Mouse (Mus musculus) stomach, embryonic 15.5 days (tissue): ENCODE results near the gene Cldn13. TPM values are rescaled to one million over a fixed set of nuclear protein-coding genes. Genes with fewer than 3 reads are reported as not detected.
"Not testable (repeated sequence)": the region's sequence is repeated elsewhere in the genome, so short reads cannot be mapped to it uniquely, and the experiment has no call there.

Experiments
- ATAC-seq: fragments of 200-750 bp; cut with Nextera tagmentation; 2 replicates; pipeline ENCODE4 v1.8.0; 2017; ENCODE audit warnings: low read depth, moderate number of reproducible peaks, moderate TSS enrichment; ENCODE audit not compliant: insufficient read depth, low FRiP score
- H3K27ac ChIP-seq: fragments of 300-500 bp; sonication (generic); 2 replicates; pipeline ENCODE4 v1.5.1; 2015; ENCODE audit warnings: mild to moderate bottlenecking, inconsistent platforms
- H3K27me3 ChIP-seq: fragments of 300-500 bp; sonication (generic); replicated peaks from 2 replicates; pipeline ENCODE4 v1.6.1; 2015; ENCODE audit warnings: inconsistent platforms
- H3K36me3 ChIP-seq: fragments of 300-500 bp; sonication (generic); 2 replicates; pipeline ENCODE4 v1.6.1; 2015; ENCODE audit warnings: inconsistent platforms
- H3K4me1 ChIP-seq: fragments of 300-500 bp; sonication (generic); 2 replicates; pipeline ENCODE4 v1.6.1; 2015; ENCODE audit warnings: inconsistent platforms
- H3K4me2 ChIP-seq: fragments of 300-500 bp; sonication (generic); 2 replicates; pipeline ENCODE4 v1.6.1; 2015; ENCODE audit warnings: mild to moderate bottlenecking, inconsistent platforms
- H3K4me3 ChIP-seq: fragments of 300-500 bp; sonication (generic); replicated peaks from 2 replicates; pipeline ENCODE4 v1.5.1; 2015; ENCODE audit warnings: inconsistent platforms
- H3K9ac ChIP-seq: fragments of 300-500 bp; sonication (generic); 2 replicates; pipeline ENCODE4 v1.6.1; 2015; ENCODE audit warnings: inconsistent platforms
- H3K9me3 ChIP-seq: fragments of 300-500 bp; sonication (generic); 2 replicates; pipeline ENCODE4 v1.6.1; 2016; ENCODE audit warnings: inconsistent platforms
- WGBS: fragments of 180-500 bp; shearing (Covaris S2); methylation state at CpG from one replicate; pipeline ENCODE4 v1.1.7; 2015; 5-methylcytosine and 5-hydroxymethylcytosine counted together
- polyA plus RNA-seq: library from polyadenylated mRNA; unstranded; fragments of >200 nt; fragmentation: Nextera tagmentation; extraction: Ambion mirVana; gene quantifications from 2 replicates; pipeline ENCODE4 v1.2.1, GENCODE M21; 2015

Cldn13 gene
- polyA plus RNA-seq = 7.9 and 22.3 TPM in 2 replicates

DNA sequence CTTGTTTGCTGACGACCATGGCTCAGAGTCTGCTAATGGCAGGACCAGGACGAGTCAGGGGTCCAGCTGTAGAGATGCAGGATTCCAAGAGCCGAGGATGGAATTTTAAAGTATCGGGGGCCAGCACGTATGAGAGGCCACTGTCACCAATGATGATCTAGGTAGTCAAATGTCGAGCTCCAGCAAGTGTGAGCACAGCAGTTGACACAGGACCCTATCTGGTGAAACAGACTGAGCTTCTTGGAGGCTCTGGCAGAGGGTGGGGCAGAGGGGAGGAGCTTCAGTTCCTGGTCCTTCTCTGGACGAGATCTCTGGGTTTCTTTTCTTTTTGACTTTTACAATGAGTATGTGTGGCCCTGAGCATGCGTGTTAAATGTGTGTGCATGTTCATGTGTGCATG lies at the start of gene Cldn13:
TSS of gene Cldn13 (minus strand) at position 216 of the 400 bp plus-strand sequence.
- peak within 1 kb of the TSS; percentile 3; the same call in 1 of the 2 replicates for H3K4me3 ChIP-seq
- H3K27me3 ChIP-seq = no peaks in the 10 kb centered on the region
- H3K27ac ChIP-seq = no peak within 1 kb of the TSS
- 79% methylated on average over 8 of the region's 8 CpGs for WGBS
- H3K9me3 ChIP-seq = no peaks in the 10 kb centered on the region
- no peak within 1 kb of the TSS for H3K4me2 ChIP-seq
- no peak within 1 kb of the TSS for H3K9ac ChIP-seq
- ATAC-seq = peak; percentile 45; the same call in 1 of the 2 replicates
- no peaks in the 10 kb centered on the region for H3K36me3 ChIP-seq
- no peaks in the 10 kb centered on the region for H3K4me1 ChIP-seq

DNA sequence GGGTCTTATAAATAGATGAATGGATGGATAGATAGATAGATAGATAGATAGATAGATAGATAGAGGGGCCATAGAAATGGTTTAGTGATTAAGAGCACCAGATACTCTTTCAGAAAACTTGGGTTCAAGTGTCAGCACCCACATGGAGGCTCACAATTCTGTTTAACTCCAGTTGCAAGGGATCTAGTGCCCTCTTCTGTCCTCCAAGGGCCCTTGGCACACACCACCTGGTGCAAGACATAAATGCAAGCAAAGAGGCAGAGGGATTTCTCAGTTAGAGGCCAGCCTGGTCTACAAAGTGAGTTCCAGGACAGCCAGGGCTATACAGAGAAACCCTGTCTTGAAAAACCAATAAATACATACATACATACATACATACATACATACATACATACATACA lies 49.3 kb upstream of the Cldn13 start:
- peaks cover 26% of the 10 kb centered on the region for H3K4me1 ChIP-seq
- not testable (repeated sequence) for ATAC-seq, H3K27me3 ChIP-seq

DNA sequence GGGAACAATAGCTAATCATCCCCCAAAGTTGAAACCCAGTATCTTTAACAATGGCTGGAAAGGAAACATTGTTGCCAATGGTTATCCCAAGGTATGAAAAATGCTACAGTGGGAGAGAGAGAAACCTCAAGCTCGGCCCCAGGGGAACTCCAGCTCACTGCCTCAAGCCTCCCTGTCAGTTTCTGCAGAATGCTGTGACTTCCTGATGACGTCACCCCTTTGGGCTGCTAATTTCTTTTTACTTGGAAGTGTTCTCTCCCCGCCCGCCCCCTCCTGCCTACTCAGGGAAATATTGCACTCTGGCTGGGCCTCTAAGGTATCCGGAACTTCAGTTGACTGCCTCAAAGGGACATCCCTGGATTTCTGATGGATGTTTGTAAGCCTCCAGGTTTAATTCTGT lies 48.2 kb upstream of the Cldn13 start:
- no peak overlapping the region for H3K4me3 ChIP-seq
- no peak for ATAC-seq
- H3K27ac ChIP-seq = no peak overlapping the region
- no peaks in the 10 kb centered on the region for H3K36me3 ChIP-seq
- 32% methylated on average over 5 of the region's 5 CpGs for WGBS
- H3K9ac ChIP-seq = no peak overlapping the region
- no peaks in the 10 kb centered on the region for H3K27me3 ChIP-seq
- no peaks in the 10 kb centered on the region for H3K9me3 ChIP-seq
- peaks cover 26% of the 10 kb centered on the region for H3K4me1 ChIP-seq
- no peak overlapping the region for H3K4me2 ChIP-seq

More for the DNA sequence above, 49.3 kb upstream of the Cldn13 start:
- not testable (repeated sequence) for H3K4me2 ChIP-seq, H3K9me3 ChIP-seq, H3K27ac ChIP-seq, H3K36me3 ChIP-seq, H3K9ac ChIP-seq, H3K4me3 ChIP-seq

DNA sequence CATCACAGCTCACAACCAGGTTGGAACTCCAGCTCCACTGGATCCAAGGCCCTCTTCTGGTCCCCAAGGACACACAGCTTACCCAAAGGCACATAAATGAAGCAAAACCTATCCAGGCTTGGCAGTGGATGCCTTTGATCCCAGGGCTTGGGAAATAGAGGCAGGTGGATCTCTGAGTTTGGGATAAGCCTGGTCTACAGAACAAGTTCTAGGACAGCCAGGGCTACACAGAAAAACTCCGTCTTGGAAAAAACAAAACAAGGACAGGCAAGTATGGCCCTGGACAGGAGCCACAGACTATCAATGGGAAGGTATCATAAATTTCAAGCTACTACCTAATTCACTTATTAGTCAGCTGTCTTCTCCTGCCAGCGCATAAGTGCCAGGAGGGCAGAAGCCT lies 46.2 kb upstream of the Cldn13 start:
- Histone ChIP-seq H3K27me3 (no peaks in the 10 kb centered on the region), H3K4me2 (no peak overlapping the region), H3K27ac (no peak overlapping the region), H3K36me3 (no peaks in the 10 kb centered on the region), H3K9me3 (no peaks in the 10 kb centered on the region), H3K9ac (no peak overlapping the region), H3K4me3 (no peak overlapping the region), H3K4me1 (peaks cover 14% of the 10 kb centered on the region)
- ATAC-seq = no peak
- 89% methylated on average over 2 of the region's 2 CpGs for WGBS

DNA sequence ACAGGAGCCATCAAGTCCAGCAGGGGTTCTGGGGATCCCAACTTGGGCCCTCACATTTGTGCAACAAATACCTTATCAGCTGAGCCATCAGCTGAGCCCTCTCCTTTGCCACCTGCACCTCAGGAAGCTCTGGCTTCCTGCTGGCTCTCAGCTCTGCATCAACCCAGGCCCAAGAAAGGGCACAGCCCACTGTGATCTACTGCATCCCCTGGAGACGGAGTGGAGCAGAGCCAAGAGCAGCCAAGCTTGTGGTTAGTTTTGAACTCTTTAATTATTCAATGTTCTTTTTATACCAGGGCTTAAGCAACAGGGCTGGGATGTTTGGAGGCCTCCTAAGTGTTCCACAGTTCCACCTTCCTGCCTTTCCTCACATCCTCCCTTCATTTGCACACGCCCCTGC lies 45.1 kb upstream of the Cldn13 start:
- ATAC-seq = no peak
- peaks cover 5% of the 10 kb centered on the region; the same call in 1 of the 2 replicates for H3K4me1 ChIP-seq
- no peak overlapping the region for H3K4me3 ChIP-seq
- H3K36me3 ChIP-seq = no peaks in the 10 kb centered on the region
- H3K9ac ChIP-seq = no peak overlapping the region
- no peak overlapping the region for H3K4me2 ChIP-seq
- 55% methylated on average over 2 of the region's 2 CpGs for WGBS
- no peak overlapping the region for H3K27ac ChIP-seq
- H3K27me3 ChIP-seq = no peaks in the 10 kb centered on the region
- no peaks in the 10 kb centered on the region for H3K9me3 ChIP-seq

DNA sequence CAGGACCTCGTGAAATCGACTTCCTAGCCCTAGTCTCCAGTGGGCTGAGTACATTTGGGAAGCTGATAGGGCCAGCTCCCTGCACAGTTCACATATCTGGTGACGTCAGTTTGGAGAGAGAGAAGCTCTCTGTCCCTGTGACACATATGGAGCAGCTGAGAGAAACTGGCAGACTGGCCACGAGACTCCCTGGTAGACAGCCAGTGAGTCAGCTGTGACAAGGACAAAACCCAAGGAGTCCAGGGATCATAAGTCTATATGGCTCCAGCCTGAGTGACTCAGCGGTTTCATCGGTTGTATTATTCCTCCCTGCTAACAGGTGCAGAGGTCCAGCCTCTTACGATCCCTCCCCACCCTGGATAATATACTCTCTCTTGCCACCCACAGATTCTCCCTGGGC lies 43.8 kb upstream of the Cldn13 start:
- 62% methylated on average over 7 of the region's 7 CpGs for WGBS
- Histone ChIP-seq H3K4me3 (no peak overlapping the region), H3K27me3 (no peaks in the 10 kb centered on the region), H3K9me3 (no peaks in the 10 kb centered on the region), H3K27ac (no peak overlapping the region), H3K36me3 (no peaks in the 10 kb centered on the region), H3K9ac (no peak overlapping the region), H3K4me2 (no peak overlapping the region), H3K4me1 (peaks cover 5% of the 10 kb centered on the region; the same call in 1 of the 2 replicates)
- peak; percentile 67 for ATAC-seq

DNA sequence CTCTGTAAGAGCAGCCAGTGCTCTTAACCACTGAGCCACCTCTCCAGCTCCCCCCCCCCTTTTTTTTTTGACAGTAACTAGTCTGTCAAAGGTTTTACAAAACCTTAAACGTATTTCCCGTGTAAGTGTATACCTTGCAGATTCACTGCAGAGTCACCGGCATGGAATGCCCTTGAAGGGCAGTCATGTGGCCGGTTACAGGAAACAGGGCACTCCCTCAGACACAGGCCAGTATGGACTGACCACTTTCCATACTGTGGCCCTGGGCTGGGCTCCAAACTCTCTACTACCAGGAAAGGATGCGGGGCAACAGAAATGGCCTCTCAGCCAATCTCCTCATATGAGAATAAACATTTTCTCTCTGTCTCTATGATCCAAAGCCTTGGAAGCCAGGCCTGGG lies 40.2 kb upstream of the Cldn13 start:
- Histone ChIP-seq H3K27ac (no peak overlapping the region), H3K9me3 (no peaks in the 10 kb centered on the region), H3K4me1 (peaks cover 9% of the 10 kb centered on the region), H3K4me3 (no peak overlapping the region), H3K4me2 (no peak overlapping the region), H3K9ac (no peak overlapping the region), H3K36me3 (no peaks in the 10 kb centered on the region), H3K27me3 (no peaks in the 10 kb centered on the region)
- ATAC-seq = no peak
- 64% methylated on average over 5 of the region's 5 CpGs for WGBS

DNA sequence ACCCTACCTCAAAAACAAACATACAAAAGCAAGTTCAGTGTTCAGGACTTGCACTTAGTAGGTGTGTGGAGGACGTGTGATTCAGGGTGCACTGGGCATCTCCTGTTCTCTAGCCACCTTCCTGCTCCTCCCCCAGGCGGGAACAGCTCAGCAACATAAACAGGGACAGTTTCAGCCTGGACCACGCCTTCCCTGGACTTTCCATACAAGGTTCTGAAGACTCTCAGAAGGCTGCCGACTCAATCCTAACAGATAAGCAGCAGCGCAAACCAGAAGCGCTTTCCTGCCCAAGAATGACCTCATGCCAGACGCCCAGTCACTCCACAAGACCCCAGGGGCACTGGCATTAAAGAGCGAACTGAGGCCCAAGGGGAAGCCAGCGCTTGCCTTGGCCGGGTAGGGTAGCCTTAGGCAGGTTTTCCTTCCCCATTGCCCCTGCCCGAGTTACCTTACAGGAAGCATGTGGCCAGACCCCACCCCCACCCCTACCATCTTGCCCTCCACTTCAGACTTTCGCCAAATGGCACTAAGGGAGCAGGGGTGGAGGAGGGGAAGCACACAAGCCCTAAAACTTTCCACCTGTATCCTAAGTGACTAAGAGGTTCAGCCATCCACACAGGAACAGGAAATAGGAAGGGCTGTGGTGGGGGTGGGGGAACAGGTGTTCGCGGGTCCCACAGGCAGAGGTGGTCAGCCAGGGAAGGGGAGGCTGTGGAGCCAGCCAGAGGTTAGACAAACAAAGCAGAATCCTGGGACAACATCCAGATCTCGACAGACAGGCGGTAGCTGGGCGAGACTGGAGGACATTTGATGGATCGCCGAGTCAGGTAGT lies 35.9 kb upstream of the Cldn13 start:
- no peaks in the 10 kb centered on the region for H3K36me3 ChIP-seq
- H3K9ac ChIP-seq = no peak overlapping the region
- peak overlapping the region; percentile 81 for H3K27ac ChIP-seq
- WGBS = 6% methylated on average over 19 of the region's 19 CpGs
- 0 out of 2 replicates have a peak overlapping the region, but pooled peaks have one; percentile 1 for H3K4me3 ChIP-seq
- no peaks in the 10 kb centered on the region for H3K9me3 ChIP-seq
- ATAC-seq = peak; percentile 32; the same call in 1 of the 2 replicates
- H3K27me3 ChIP-seq = 0 out of 2 replicates have a peak, but pooled peaks cover 7% of the 10 kb centered on the region
- H3K4me1 ChIP-seq = peaks cover 17% of the 10 kb centered on the region
- H3K4me2 ChIP-seq = peak overlapping the region; percentile 47

DNA sequence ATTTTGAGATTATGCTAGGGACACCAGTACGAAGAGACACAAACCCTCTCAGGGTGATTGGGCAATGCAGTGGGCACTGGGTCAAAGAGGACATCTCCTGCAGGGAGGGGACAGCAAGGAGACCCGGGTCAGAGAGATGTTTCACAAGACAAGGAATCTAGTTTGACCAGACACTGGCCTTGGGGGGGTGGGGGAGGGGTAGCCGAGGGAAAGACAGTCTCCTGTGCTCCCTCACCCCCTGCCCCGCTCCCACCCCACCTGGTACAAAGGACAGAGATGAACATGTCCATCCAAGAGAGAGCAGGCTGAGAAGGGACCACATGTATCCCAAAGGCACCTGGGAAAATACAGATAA lies 32.7 kb upstream of the Cldn13 start:
- no peak overlapping the region for H3K9ac ChIP-seq

DNA sequence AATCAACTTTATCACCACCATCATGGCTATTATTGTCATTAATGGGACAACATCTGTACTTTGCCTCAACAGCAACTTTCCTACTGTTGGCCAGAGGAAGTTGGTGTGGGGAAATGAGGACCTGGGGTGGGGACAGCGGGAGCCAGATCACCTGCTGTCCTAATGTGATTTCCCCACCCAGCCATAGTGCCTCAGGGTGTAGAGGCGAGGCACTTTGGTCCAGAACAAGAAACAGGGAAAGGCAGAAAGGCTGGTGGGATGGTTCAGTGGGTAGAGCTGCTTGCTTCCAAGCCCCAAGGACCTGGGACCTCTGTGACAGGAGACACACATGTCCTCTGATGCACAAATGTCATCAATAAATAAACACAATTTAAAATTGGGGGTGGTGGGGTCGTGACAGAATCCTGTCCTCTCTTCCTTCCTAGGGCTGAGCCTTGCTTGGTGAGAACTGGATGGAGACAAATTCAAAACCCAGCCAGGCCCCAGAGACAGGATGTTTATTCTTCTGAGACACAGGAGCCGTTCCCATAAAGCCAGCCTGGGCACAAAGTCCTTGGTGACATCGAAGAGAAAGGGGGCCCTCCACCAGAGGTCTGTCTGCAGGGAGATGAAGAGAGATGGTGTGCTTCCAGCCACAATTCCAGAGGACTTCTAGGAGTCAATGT lies 32.2 kb upstream of the Cldn13 start:
- no peak overlapping the region for H3K9ac ChIP-seq

More for the DNA sequence above, 32.7 kb upstream of the Cldn13 start:
- peaks cover 17% of the 10 kb centered on the region for H3K4me1 ChIP-seq
- H3K27me3 ChIP-seq = 0 out of 2 replicates have a peak, but pooled peaks cover 12% of the 10 kb centered on the region
- no peaks in the 10 kb centered on the region for H3K9me3 ChIP-seq
- 53% methylated on average over 4 of the region's 4 CpGs for WGBS
- ATAC-seq = no peak
- no peak overlapping the region for H3K4me2 ChIP-seq
- H3K27ac ChIP-seq = peak overlapping the region; percentile 85; the same call in 1 of the 2 replicates
- H3K4me3 ChIP-seq = no peak overlapping the region
- H3K36me3 ChIP-seq = no peaks in the 10 kb centered on the region

DNA sequence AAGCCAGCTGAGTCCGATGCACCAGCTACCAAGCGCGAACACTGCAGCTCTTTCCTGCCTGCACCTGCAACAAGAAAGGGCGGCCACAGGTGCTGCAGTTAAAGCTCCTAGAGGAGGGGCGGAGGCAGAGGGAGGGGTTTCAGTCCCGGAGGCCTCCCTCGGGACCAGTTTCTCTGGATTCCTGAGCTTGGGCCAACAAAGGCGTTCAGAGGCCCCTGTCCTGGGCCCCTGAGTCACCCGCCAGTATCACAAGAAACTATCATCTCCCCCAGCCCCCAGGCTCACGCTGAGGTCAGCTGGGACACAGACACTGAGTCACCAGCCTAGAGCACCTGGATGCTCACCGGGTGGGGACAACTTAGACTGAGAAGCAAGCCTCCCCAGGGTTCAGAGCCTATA lies 31.5 kb upstream of the Cldn13 start, which contains the start of gene Cldn4:
TSS of gene Cldn4 (minus strand) at position 78 of the 399 bp plus-strand sequence.
- peak within 1 kb of the TSS; percentile 85 for H3K27ac ChIP-seq
- no peaks in the 10 kb centered on the region for H3K36me3 ChIP-seq
- H3K9me3 ChIP-seq = no peaks in the 10 kb centered on the region
- peak within 1 kb of the TSS; percentile 46 for H3K4me3 ChIP-seq
- WGBS = 16% methylated on average over 11 of the region's 11 CpGs
- ATAC-seq = peak; percentile 76
- 0 out of 2 replicates have a peak, but pooled peaks cover 12% of the 10 kb centered on the region for H3K27me3 ChIP-seq
- peak within 1 kb of the TSS; percentile 44 for H3K9ac ChIP-seq
- peak within 1 kb of the TSS; percentile 43 for H3K4me2 ChIP-seq
- peaks cover 21% of the 10 kb centered on the region for H3K4me1 ChIP-seq

More for the DNA sequence above, 32.2 kb upstream of the Cldn13 start:
- 0 out of 2 replicates have a peak, but pooled peaks cover 12% of the 10 kb centered on the region for H3K27me3 ChIP-seq
- no peaks in the 10 kb centered on the region for H3K9me3 ChIP-seq
- H3K27ac ChIP-seq = peak overlapping the region; percentile 85
- ATAC-seq = no peak
- H3K4me1 ChIP-seq = peaks cover 17% of the 10 kb centered on the region
- H3K4me2 ChIP-seq = peak overlapping the region; percentile 43
- H3K4me3 ChIP-seq = no peak overlapping the region
- WGBS = 38% methylated on average over 5 of the region's 5 CpGs
- no peaks in the 10 kb centered on the region for H3K36me3 ChIP-seq
